Mouse (Mus musculus): ENCODE results near the gene Ddx56.
A peak's percentile ranks its signal among the peaks of the same experiment; 100 is the strongest.
"Not testable (repeated sequence)": the region's sequence is repeated elsewhere in the genome, so short reads cannot be mapped to it uniquely, and the experiment has no call there.

Gene Ddx56

GRCm38 (mm10) chr11:6261434-6262082 lies 6.0 kb downstream of the Ddx56 start:
- peak; percentile 55 for DNase-seq

GRCm38 (mm10) chr11:6259413-6259812 lies 8.2 kb downstream of the Ddx56 start:
- DNase-seq: no peak

DNA sequence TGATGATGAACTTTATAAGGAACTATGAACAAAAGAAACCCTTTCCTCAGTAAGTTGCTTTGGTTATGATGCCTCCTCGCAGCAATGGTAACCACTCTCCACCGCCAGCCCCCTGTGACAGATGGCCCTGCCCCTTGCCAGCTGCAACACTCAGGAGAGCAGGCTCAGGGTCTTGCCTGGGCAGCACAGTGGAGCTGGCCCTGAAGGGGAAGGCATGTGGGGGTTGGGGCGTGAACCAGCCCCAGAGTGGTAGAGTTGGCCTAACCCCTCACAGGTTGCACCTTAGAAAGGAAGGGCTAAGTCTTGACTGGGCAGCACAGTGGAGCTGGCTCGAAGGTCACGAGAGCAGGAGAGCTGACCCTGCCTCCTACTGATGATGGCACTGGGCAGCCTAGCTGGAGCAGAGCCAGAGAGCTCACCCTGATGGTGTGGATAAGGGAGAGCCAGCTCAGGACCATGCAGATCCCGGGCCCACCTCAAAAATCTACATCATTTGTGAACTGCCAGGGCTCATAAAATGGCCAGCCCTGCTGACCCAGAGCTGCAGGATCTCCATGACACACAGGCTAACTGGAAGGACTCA lies 11.0 kb downstream of the Ddx56 start:
- DNase-seq: no peak

GRCm38 (mm10) chr11:6254602-6255001 lies 13.0 kb downstream of the Ddx56 start:
- DNase-seq: not testable (repeated sequence)

- DNase-seq: no peak
These were observed 14.7 kb downstream of the Ddx56 start for GRCm38 (mm10) chr11:6252824-6253223.

DNA sequence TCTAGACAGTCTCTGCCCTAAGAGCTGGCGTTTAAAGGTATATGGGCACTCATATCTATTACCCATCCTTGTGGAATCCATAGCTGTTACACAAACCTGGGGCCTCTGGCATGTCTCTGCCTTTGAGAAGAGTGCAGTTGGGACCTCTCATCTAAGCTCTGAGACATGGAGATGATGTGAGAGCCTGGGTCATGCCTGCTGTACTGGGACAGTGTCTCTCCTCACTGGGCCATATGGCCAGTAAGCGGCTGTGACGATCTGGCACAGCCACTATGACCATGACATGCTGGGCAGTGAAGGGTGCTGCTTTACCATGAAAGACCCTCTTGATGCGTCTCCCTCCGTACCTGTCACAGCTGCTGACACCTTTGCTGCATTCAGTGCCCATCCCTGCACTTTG lies 15.3 kb downstream of the Ddx56 start:
- DNase-seq: no peak

DNA sequence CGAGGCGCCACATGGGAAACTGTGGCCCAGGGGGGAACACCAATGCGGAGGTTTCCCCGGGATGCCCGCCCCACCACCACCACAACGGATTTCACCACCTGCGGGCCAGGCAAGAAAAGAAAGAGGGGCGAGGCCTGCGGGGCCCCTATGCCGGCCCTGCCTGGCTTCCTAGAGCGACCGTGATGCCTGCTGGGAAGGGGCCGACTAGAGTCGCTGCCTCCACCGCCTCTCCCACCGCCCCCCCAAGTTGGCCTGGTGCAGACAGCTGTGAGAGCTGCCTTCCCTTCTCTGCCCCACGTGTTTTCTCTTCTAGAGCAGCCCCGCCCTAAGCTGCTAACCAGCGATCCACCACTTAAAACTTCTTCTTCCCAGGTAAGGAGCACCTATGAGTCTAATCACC lies 22.9 kb downstream of the Ddx56 start:
- DNase-seq: no peak

DNA sequence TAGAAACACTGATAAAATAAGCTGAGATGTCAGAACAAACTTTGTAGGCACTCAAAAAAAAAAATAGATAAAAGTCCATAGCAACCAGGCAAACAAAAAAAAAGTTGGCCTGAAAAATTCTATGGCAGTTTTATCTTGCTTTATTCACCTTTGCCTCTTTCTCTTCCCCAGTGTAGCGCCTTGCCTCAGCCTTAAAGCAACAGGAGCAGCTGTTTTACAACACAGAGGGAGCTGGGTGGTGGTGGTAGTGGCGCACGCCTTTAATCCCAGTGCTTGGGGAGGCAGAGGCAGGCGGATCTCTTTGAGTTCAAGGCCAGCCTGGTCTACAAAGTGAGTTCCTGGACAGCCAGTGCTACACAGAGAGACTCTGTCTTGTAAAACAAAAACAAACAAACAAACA lies 34.5 kb downstream of the Ddx56 start:
- DNase-seq: no peak

DNA sequence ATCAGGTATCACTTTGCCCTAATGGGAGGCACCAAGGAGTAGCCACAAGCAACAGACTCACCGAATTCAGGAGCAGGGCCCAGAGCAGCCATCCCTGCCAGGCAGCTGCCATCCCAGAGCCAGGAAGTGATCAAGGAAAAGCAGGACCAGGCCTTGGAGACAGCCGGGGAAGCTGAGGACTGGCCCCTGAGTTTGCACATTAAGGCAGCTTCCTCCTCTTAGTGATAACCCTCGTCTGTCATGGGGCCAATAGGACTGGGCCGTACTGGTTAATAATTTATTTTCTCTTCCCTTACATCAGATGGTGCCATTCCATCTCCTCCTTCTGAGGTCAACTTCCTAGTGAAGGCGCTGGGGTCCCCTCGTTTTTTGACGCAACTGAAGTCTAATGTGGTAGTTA lies 37.6 kb downstream of the Ddx56 start, which contains the start of gene Npc1l1:
Npc1l1 (minus strand) TSS at position 132 of the 400 bp plus-strand sequence.
- DNase-seq: no peak

DNA sequence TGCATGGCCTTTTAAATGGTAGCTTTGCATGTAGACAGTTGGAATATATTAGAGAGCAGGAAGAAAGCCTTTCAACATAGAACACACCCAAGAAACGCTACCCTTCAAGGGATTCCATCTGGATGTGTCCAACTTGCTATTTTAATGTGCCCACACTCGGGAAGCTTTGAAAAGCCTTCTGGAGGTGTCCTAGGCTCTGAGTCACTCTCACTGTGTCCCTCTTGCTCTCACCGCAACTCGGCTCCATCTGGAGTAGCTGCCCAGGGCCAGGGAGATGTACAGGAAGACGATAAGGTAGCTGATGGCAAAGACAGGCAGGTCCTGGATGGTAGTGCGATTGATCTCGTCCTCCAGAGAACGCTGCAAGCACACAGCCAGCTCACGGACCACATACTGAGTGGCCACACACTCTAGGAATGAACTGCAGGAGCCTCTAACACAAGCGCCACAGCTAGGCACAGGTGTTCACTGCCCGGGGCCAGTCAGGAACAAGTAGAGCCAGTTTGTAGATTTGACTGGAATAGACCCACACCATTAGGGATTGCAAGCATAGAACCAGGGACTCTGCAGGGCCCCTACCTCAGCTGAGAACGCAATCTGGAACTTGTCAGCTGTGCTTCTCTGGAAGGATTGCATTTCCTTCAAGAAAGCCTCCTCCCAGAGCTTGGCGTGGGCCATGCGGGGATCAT lies 42.9 kb downstream of the Ddx56 start:
- no peak for DNase-seq

- DNase-seq: no peak
These were observed 45.4 kb downstream of the Ddx56 start for GRCm38 (mm10) chr11:6222187-6222586.

- DNase-seq: no peak
These were observed 47.6 kb downstream of the Ddx56 start for GRCm38 (mm10) chr11:6219967-6220366.

DNA sequence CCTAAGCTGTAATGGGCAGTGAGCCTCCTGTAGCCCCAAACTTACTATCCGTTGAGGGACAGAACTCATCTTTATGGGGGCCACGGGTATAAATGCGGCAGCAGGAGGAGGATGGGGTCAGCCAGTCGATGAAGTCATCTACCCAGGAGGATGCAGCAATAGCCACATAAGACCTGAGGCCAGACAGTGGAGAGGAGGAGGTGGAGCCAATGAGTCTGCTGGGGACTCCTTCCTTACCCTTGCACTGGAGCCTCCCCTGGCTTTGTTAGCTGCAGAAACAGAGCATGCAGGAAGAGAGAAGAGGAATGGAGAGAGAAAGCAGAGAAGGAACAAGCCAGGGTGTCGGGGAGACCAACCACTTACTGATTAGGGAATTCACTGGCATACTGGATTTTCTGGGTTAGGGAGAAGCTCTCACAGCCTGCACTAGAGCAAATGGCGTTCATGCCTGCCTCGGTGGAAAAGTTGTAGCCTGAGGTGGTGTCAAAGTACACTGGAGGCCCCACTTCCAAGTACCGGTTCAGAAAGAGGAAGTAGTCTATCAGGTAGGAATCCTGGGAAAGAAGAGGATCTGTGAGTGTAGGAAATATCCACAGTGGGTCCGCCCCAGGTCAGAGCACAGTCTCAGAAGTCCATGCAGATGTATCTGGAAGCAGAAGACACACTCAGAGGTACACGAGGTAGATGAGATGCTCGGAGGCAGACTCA lies 49.2 kb downstream of the Ddx56 start:
- DNase-seq: no peak

GRCm38 (mm10) chr11:6216834-6217233 lies 50.7 kb downstream of the Ddx56 start:
- DNase-seq: no peak

Data from cerebellum, adult 9-11 months (tissue).